In the genomic region with DNA sequence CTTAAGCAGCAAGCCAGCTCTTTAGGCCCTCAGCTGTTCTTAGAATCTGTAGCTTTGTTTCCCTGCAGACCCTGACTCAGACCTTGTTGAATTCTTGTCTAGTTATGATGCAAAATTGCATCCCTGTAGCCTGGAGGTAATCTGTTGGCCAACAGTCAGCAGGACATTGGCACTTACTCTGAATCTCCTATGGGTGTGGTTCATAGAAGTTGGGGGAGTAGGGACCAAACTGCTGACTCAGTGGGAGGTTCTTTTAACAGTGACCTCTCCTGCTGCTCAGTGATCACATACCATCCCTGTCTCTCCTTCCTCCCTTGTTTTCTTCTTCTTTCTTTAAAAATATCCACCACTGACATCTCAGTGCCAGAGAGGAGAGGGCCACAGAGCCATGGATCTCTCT, we compare ENCODE assay signal across 17 mouse cellular contexts. TPM values are rescaled to one million over a fixed set of nuclear protein-coding genes. Genes with fewer than 3 reads are reported as not detected.
DNase-seq lines count a peak whose midpoint lies in the region; ATAC-seq and TF ChIP-seq lines count a peak whose summit lies in the region.
"Had no signal": no experiment of that assay in that cellular context is flagged by ENCODE, and none has a peak within 500 bp of the region (broad histone marks: within the 10 kb centered on the region; RNA-seq: fewer than 3 reads in every experiment).

No protein-coding gene starts in this region.

- H3K4me1 ChIP-seq in E14TG2a.4 (replicated peaks; ENCODE audit: low read depth, low read length), result peaks cover 52% of the 10 kb centered on the region
- H3K4me1 ChIP-seq in G1E (ENCODE audit: insufficient read depth, low read depth, low read length), result peaks cover 39% of the 10 kb centered on the region
- H3K4me1 ChIP-seq in liver, embryonic 16.5 days (ENCODE audit: control insufficient read depth, low read depth, low read length), result peaks cover 13% of the 10 kb centered on the region
- H3K4me1 ChIP-seq: heart, embryonic 10.5 days; kidney, embryonic 15.5 days; limb, embryonic 15.5 days; neural tube, embryonic 15.5 days had no signal

- no peaks in the 10 kb centered on the region for H3K27me3 ChIP-seq in E14TG2a.4 (ENCODE audit: insufficient read depth, low read length)
- H3K27me3 ChIP-seq in G1E (ENCODE audit: insufficient read depth, low read length), result no peaks in the 10 kb centered on the region
- H3K27me3 ChIP-seq in liver, embryonic 16.5 days (ENCODE audit: control insufficient read depth, insufficient read depth, low read depth, low read length), result no peaks in the 10 kb centered on the region
- H3K27me3 ChIP-seq: kidney, embryonic 15.5 days; limb, embryonic 15.5 days; neural tube, embryonic 15.5 days had no signal

- H3K9me3 ChIP-seq in E14TG2a.4 (ENCODE audit: low read length) (no peaks in the 10 kb centered on the region), G1E (replicated peaks) (no peaks in the 10 kb centered on the region)
- no peaks in the 10 kb centered on the region for H3K9me3 ChIP-seq in liver, embryonic 16.5 days (replicated peaks; ENCODE audit: control insufficient read depth, low read length)
- H3K9me3 ChIP-seq: heart, embryonic 10.5 days; kidney, embryonic 15.5 days; limb, embryonic 15.5 days; neural tube, embryonic 15.5 days had no signal

- H3K4me2 ChIP-seq in liver, embryonic 16.5 days (ENCODE audit: low read depth, low read length), result peak overlapping the region; percentile 27; the same call in 1 of the 2 replicates
- H3K4me2 ChIP-seq: kidney, embryonic 15.5 days; limb, embryonic 15.5 days; midbrain, embryonic 11.5 days; neural tube, embryonic 15.5 days had no signal

- H3K27ac ChIP-seq in liver, embryonic 16.5 days (ENCODE audit: low read length), result peak overlapping the region; percentile 46
- H3K27ac ChIP-seq: heart, embryonic 10.5 days; kidney, embryonic 15.5 days; limb, embryonic 15.5 days; neural tube, embryonic 15.5 days had no signal

- 0 out of 2 replicates have a peak overlapping the region, but pooled peaks have one; percentile 1 for H3K9ac ChIP-seq in liver, embryonic 16.5 days (ENCODE audit: low read depth, low read length)
- H3K9ac ChIP-seq: kidney, embryonic 15.5 days; limb, embryonic 15.5 days; neural tube, embryonic 15.5 days had no signal

- H3K36me3 ChIP-seq in E14TG2a.4 (ENCODE audit: insufficient read depth, low read length) (no peaks in the 10 kb centered on the region), G1E (replicated peaks) (no peaks in the 10 kb centered on the region)
- H3K36me3 ChIP-seq in liver, embryonic 16.5 days (ENCODE audit: control insufficient read depth, insufficient read depth), result no peaks in the 10 kb centered on the region
- H3K36me3 ChIP-seq: heart, embryonic 10.5 days; kidney, embryonic 15.5 days; limb, embryonic 15.5 days; neural tube, embryonic 15.5 days had no signal

- H3K4me3 ChIP-seq in E14TG2a.4 (replicated peaks; ENCODE audit: low read length) (0 out of 2 replicates have a peak overlapping the region, but pooled peaks have one; percentile 8), G1E (ENCODE audit: low read depth, low read length) (no peak overlapping the region)
- H3K4me3 ChIP-seq in liver, embryonic 16.5 days (ENCODE audit: low read depth, low read length), result no peak overlapping the region
- H3K4me3 ChIP-seq: heart, embryonic 10.5 days; kidney, embryonic 15.5 days; limb, embryonic 15.5 days; neural tube, embryonic 15.5 days had no signal

- peak; percentile 63; the same call in 1 of the 2 replicates for ATAC-seq in G1E (ENCODE audit: extremely low read depth, insufficient number of reproducible peaks, low FRiP score, poor library complexity, severe bottlenecking)
- peak; percentile 99 for ATAC-seq in erythroblast, adult 5-6 weeks (replicated peaks; ENCODE audit: low FRiP score, poor library complexity, severe bottlenecking)
- peak; percentile 97 for ATAC-seq in liver, embryonic 16.5 days (ENCODE audit: low read depth)

- no peak for TF ChIP-seq CTCF in E14TG2a.4 (conservative IDR thresholded peaks at IDR 0.05; ENCODE audit: low read length)
- no peak for TF ChIP-seq CTCF in G1E (IDR thresholded peaks at IDR 0.05; ENCODE audit: low read depth, low read length)

- intact Hi-C loops in left cerebral cortex, postnatal 4 days (cut with DNase I), result no loop called here

- DNase-seq in G1E (ENCODE audit: low spot score), result peak; percentile 21
- no peak for DNase-seq in left cerebral cortex, postnatal 4 days
- no peak for DNase-seq in left cerebral cortex, adult 8-10 months (ENCODE audit: low spot score in 2 of 2)
- no peak for DNase-seq in kidney, postnatal 4 days
- DNase-seq: adrenal gland, postnatal 10 days; cerebellum, postnatal 10 days; gastrocnemius, postnatal 25 days; right cerebral cortex, adult 18-20 months; spleen, adult 18-20 months had no signal

RNA-seq across cellular contexts. Expression of a gene that starts 10.4 kb away (rescaled TPM):
- total RNA-seq in G1E (2014; fragmentation: Nextera tagmentation), result 261 and 309 TPM in 2 replicates
- 103 and 117 TPM in 2 replicates for total RNA-seq in G1E (2017)
- polyA plus RNA-seq in G1E (2012), result 26.9 and 32.9 TPM in 2 replicates
- 178 and 182 TPM in 2 replicates for total RNA-seq in erythroblast, adult 5-6 weeks (2015; ENCODE audit: low replicate concordance)
- total RNA-seq in erythroblast, adult 5-6 weeks (2017; ENCODE audit: low replicate concordance), result 191 and 203 TPM in 2 replicates
- 33.5 and 33.8 TPM in 2 replicates for polyA plus RNA-seq in liver, embryonic 16.5 days (2015; fragmentation: Nextera tagmentation; extraction: Ambion mirVana)
- total RNA-seq in left cerebral cortex, postnatal 4 days (2021), result 100 to 1,000 TPM; 157 TPM
- total RNA-seq in left cerebral cortex, adult 8-10 months (2022), result 100 to 1,000 TPM; 118 to 137 (median 123) TPM
